Mouse (Mus musculus): ENCODE measurements around the gene Prkch.
"Not testable (repeated sequence)": the region's sequence is repeated elsewhere in the genome, so short reads cannot be mapped to it uniquely, and the experiment has no call there.

Prkch gene

DNA sequence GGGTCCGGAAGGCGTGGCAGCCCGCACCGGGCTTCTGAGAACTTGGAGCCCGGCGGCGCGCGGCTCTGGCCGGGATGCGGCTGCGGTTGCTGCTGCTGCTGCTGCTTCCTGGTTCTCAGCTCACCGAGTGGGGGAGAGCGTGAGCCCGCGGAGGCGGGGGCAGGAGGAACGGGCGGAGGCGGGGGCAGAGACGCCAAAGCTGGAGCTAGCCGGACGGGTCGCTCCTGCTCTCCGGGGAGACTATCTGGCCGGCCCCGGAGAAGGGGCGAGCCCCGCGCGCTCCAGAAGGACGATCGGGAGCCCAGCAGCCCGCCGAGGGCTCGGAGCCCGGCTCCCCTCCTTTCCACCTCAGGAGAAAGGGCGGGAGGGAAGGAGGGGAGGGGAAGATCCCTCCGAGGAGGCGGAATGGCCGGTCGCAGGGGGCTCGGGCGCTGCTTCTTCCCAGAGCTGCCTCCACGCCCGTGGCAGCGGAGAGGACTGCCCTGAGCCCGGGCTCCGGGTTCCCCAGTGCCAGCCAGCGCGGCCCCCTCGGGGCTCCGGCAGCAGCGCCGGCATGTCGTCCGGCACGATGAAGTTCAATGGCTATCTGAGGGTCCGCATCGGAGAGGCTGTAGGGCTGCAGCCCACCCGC lies at the start of gene Prkch:
Prkch (plus strand) TSS at position 187 of the 631 bp plus-strand sequence.
- DNase-seq (ENCODE audit: inconsistent age in 2 of 2, low spot score in 1 of 2): peak; percentile 82 to 91

DNA sequence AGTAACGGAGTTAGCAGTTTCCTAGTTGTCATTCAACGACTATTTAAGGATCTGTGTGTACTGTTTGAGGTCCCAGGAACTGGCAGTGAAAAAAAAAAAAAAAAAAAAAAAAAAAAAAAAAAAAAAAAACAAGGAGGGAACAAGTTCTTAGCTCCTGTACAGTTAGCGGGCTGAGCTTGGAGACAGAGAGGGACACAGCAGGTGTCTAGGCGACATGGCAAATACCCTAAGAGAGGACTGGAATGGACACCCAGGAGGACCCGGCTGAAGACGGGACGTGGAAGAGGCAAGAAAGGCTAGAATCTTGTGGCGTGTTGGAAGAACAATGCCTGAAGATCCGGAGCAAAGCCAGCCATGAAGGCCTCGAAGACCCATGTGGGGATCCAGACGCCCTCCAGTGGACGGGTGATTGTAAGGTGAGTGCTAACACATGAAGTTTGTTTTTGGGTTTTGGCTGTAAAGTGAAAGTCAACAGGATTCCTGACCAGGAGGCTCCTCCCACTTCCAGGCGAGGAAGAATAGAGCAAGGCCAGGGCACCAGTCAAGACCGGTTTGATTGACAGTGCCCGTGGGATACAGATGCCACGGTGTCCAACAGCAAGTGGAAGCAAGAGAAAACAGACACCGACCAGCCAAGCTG lies 47.0 kb upstream of the Prkch start:
- peak; percentile 13 to 65 for DNase-seq (ENCODE audit: inconsistent age in 2 of 2, low spot score in 1 of 2)

DNA sequence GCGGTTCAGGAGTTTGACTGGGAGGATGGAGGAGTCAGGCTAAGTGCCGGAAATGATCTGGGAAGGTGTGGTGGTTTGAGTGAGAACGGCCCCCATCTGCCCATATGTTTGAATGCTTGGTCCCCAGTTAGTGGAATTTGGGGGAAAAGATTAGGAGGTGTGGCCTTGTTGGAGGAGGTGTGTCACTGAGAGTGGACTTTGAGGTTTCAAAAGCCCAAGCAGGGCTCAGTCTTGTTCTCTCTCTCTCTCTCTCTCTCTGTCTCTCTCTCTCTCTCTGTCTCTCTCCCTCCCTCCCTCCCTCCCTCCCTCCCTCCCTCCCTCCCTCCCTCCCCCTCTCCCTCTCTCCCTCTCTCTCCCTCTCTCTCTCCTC lies 46.5 kb upstream of the Prkch start:
- not testable (repeated sequence) for DNase-seq (ENCODE audit: inconsistent age in 2 of 2, low spot score in 1 of 2)

DNA sequence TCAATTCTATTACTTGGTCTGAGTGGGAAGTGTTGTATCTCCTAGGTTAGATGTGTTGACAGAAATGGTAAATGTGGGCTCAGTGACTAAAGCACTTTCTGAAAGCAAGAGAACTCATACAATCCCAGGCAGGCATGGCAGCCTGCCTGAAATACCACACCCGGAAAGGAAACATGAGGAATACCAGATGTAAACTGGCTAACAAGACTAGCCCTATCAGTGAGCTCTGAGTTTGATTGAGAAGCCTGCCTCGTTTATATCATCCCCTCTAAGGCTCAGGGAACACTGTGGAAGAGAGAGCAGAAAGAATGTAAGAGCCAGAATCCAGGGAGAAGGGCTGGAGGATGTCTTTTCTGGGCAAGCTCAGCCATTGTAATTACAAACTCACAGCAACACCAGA lies 45.4 kb upstream of the Prkch start:
- no peak for DNase-seq (ENCODE audit: inconsistent age in 2 of 2, low spot score in 1 of 2)

DNA sequence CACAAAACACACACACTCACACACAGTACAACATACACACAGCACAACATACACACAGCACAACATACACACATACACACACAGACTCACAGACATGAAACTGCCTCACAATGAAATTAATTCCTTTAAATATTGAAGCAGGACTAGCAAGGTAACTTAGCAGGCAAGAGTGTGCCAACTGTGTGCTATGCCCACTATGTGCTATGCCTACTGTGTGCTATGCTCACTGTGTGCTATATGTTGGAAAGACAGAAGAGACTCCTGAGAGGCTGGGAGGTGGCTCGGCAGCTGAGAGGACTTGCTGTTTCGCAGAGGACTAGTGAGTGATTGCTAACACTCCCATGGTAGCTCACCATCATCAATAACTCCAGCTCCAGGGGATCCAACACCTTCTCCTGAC lies 44.2 kb upstream of the Prkch start:
- no peak for DNase-seq (ENCODE audit: inconsistent age in 2 of 2, low spot score in 1 of 2)

DNA sequence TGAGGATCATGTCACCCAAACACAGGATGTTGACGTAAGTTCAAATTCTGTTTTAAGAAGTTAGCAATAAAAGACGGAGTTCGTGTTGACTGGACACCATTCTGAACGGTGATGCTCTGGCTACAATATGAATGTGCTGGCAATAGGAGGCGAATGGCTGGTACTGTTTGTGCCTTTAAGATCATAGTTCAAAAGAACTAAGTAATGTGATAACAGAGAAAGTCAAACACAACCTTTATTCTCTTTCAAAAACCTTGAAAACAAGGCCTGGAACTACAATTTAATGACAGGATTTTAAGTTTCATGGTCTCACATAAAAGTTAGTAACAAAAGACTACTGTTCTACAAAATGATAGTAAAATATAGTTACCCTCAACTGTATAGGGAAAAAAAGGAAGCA lies 41.4 kb upstream of the Prkch start:
- no peak for DNase-seq (ENCODE audit: inconsistent age in 2 of 2, low spot score in 1 of 2)

DNA sequence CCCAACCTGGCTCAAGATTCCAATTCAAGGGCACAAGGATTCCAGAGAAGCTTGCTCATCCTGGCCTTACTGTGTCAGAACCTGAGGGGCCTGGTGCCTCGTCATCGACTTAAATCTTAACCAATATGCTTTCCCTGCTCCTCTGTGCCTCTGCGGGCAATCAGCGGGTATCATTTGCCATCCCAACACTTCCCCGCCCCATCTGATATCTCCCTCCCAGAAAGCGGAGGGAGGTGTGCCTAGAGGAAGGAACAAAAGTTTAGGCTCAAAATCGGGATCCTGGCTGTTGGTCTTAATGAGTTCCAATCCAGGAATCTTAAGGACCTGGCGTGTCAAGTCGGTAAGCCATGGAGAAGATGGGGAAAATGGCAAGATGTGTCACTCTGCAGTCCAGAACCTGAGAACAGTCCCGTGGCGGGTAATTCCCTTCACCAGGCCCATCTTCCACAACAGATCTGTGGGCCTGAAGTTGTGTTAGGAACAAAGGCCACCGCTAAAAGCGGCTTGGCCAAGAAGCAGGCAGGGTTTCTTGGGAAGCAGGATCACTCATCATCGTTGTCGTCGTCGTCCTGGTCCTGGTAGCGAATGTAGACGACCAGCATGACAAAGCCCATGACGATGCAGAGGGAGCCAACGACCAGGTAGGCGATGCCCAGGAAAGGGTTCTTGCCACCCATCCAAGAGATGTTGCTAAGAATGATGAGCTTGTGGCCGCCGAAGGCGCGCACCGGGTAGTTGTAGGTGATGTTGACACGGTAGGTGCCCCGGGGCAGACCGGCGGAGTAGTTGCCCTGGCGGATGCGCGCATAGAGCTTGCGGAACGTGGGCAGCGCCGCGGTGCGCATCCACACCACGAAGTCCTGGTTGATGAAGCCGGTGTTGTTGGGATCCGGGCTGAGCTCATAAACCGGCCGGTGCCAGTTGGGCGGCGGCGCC lies 39.6 kb upstream of the Prkch start:
- no peak for DNase-seq (ENCODE audit: inconsistent age in 2 of 2, low spot score in 1 of 2)

DNA sequence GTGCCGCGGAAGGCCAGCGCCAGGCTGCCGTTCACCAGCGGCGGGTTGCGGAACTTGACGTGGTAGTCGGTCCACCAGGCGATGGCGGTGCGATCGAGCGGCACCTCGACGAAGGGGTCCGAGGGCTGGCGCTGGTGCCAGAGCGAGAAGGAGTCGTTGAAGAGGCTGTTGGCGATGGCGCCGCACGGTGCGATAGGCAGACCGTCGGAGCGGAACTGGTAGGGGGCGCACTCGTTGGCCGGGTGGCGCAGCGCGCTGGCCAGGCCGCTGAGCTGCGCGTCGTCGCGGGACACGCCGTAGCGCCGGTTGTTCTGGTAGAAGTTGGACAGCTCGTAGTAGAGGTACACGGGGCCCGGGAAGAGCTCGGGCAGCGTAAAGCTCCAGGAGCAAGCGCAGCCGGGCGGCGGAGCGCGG lies 38.9 kb upstream of the Prkch start:
- DNase-seq (ENCODE audit: inconsistent age in 2 of 2, low spot score in 1 of 2): peak in 1 of 2 experiments; percentile 64

DNA sequence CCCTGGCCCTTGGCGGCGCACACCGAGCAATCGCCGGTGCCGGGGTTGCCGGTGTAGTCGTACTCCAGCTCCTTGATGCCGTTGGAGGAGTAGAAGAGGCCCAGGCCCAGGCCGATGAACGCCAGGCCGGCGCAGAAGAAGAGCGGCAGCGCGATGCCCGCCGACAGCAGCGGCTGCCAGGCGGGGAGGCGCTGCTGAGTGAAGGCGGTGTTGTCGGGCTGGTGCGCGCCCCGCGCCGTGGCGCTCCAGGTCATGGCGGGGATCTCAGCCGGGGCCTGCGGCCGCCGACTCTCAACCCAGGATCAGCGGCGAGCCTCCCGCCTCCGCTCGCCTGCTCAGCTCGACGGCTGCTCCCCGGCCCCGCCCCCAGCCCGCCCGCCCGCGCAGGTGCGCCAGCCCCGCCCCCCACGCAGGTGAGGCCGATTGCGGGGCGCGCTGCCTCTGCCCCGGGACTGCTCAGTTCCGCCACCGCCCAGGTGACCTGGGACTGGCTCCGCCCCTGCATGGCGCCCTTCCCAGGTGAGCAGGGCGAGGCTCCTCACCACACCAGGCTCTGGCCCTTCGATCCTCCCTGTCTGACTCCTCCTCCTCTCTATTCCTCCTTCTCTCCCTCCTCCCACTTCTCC lies 38.4 kb upstream of the Prkch start, which contains the start of gene Tmem30b:
Tmem30b (minus strand) TSS at position 307 of the 626 bp plus-strand sequence.
- no peak for DNase-seq (ENCODE audit: inconsistent age in 2 of 2, low spot score in 1 of 2)

DNA sequence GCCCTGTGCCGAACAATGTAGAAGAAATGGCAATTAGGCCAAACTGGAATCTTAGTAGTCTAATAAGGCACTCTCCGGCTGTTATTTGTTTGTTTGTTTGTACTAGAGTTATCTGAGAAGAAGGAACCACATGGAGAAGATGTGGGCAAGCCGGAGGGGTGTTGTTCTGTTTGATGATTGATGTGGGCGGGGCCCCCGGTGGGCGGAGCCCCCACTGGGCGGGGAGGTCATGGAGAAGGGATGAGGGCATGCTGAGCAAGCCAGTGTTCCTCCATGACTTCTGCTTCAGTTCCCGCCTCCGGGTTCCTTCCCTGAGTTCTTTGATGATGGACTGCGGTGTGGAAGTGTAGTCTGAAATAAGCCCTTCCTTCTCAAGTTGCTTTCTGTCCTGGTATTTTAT lies 37.0 kb upstream of the Prkch start:
- DNase-seq (ENCODE audit: inconsistent age in 2 of 2, low spot score in 1 of 2): no peak

DNA sequence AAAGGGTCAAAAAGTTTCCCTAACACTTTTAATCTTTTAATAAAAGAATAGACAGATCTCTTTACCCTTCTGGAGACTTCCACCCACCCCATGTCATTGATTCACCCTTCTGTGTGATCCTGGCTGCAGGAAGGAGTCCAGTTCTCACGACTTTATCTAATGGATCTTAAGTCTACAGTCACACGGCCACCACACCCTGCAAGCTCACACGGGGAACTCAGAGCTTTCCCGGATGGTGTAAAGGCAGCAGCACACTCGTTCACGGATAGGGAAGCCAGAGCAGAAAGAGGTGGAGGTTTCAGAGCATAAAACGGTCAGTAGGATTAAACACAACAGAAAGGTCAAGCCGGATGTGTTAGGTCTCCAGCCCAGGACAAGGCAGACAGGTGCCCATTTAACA lies 36.3 kb upstream of the Prkch start:
- DNase-seq (ENCODE audit: inconsistent age in 2 of 2, low spot score in 1 of 2): no peak

DNA sequence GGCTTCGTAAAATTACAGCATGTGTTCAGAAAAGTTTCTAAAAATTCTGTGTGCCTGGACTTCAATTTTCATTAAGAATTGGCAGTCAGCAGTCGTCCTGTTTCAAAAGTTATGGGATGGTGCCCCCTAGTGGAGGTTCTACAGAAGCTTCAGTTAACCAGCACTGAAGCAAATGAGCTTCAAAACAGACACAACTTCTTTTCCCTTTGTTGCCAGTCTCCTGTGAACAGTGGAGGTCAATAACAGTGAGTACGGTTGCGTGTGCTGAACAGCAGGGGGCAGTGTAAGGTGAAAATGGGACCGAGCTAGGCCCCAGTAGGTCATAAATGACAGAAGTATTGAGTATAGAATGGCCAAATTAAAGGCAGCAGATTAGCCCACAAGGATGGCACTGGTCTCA lies 30.4 kb upstream of the Prkch start:
- peak; percentile 46 to 86 for DNase-seq (ENCODE audit: inconsistent age in 2 of 2, low spot score in 1 of 2)

DNA sequence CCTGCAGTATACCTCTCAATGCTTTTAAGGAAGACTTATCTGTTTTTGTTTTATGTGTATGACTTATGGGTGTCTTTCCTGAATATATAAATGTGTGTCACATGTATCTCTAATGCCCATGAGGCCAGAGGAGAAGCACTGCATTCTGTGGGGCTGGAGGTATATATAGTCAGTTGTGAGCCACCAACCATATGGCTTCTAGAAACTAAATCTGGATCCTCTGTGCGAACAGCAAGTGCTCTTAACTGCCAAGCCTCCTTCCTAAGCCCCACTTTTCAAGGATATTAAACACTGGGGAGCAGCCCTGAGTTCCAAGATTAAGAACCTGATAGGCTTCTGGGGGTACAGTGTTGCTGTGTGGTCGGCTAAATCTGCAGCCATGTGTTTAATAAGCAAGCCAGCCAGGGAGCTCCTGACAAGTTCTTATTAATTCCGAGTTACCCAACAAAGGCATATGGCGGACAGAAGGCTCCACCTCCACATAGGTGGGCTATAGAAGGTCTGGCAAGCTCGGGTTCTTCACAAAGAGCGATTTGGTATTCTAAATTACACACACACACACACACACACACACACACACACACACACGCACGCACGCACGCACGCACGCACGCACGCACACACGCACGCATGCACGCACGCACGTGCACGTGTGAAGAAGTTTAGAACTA lies 25.9 kb upstream of the Prkch start:
- DNase-seq (ENCODE audit: inconsistent age in 2 of 2, low spot score in 1 of 2): no peak

DNA sequence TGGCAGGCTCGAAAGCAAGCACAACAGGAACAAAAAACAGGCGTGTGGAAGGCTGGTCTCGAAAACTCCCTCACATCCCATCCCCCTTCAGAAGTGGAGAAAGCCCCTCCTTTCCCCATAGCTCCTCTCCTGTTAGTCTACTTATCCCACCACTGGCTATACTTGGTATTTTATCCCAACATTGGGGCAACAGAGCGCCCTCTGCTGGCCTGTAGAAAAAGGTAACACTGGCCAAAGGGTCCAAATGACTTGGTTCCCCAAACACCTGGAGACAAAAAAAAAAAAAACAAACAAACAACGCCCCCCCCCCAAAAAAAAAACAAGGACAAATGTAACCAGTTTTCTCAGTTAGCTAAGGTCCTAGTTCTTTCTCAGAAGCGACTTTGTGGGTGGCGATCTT lies 24.5 kb upstream of the Prkch start:
- DNase-seq (ENCODE audit: inconsistent age in 2 of 2, low spot score in 1 of 2): no peak

DNA sequence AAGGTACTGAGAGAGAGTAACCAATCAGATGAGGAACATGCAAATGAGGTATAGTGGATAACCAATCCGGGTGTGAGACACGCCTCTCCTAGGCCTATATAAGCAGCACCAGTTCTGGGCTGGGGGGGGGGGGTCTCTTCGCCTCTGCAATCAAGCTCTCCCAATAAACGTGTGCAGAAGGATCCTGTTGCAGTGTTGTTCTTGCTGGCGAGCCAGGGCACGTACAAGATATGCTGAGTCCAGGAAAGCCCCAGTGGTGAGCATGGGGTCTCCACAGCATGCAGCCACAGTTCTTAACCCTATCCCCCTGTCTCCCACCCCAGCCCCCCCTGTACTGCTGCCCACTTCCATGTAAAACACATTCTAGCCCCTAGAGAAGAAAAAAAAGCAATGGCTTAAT lies 21.5 kb upstream of the Prkch start:
- not testable (repeated sequence) for DNase-seq (ENCODE audit: inconsistent age in 2 of 2, low spot score in 1 of 2)

DNA sequence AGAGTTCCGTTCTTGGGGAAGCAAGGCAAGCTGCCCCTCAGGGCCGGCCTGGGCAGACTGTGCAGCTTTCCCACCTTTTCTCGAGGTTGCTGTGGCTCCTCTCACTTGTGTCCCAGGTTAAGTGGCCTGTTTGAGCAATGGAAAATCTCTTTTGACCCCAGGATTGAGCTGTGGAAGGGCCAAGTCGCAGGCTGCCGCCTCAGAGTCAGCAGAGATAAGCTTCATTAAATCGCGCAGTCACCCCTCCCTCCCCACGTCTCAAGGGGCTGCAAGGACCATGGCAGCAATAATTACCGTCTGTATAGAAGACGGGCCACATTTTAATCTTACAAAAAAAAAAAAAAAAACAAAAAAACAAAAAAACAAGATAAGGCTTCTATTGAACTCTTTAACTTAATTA lies 20.4 kb upstream of the Prkch start:
- DNase-seq (ENCODE audit: inconsistent age in 2 of 2, low spot score in 1 of 2): no peak

DNA sequence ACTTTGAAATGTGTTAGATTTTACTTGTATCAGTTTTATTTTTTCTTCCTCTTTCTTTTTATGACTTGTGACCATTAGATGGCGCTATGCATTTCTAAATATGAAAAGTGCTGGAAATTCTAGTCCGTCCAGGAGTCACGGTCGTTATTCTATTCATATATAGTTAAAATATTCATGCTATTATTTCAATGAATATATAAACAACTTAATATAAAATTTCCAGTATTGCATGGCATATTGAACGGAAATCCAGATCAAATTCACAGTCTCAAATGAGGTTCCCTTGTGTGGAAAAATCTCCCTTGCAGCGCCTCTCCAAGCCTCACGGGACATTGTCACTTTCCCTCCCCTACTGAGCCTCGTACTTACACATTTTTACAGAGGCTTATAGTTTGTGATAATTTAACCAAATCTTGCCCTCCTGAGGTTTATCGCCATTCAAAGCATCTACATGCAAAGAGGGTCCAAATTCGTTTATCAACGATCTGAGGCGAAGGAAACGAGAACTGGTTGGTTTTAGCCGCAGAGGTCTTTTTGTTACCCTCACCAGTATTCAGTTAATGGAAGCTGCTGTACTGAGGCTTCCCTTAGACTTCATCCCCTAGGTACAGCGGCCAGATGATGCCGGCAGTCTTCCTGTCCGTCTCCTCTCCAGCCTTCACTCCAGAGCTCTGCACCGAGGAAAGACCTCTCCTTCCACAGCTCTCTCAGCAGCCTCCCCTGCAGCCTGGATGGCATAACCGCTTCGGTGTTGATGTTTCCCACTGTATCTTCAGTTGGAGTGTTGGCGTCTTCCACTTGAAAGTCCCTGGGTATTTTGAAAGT lies 19.6 kb upstream of the Prkch start:
- peak in 1 of 2 experiments; percentile 63 for DNase-seq (ENCODE audit: inconsistent age in 2 of 2, low spot score in 1 of 2)

DNA sequence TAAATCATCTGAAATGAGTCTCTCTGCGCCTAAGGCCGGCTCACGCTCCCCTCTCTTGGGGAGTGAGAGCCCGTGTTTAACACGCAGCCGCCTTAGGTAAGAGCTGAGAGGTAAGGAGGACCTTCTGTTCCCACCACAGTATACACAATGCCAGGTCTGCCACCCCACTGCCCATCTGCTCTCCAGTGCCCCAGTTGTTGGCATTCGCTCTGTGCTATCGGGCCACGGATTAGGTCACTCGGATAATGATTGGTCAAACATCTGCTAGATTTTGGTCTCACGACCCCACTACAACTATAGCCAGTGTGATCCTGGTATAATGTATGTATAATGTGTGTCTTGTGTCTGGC lies 19.0 kb upstream of the Prkch start:
- no peak for DNase-seq (ENCODE audit: inconsistent age in 2 of 2, low spot score in 1 of 2)

DNA sequence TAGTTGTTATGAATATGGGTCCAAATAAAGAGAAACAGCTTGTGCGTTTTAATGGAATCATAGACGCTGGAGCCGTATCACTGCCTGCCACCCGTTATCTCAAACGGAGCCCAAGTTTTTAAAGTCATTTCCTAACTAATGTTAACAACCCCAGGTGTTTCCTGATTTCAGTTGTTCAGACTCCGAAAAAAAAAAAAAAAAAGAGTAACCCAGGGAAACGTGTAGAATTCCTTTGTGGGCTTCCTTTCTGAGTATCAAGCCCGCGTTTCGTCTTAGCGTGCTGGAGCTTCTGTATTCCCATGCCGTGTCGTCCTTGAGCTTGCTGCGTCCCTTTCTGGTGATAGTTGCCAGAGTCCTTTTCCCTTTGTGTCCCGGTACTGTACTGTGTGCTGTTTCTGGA lies 10.0 kb upstream of the Prkch start:
- DNase-seq (ENCODE audit: inconsistent age in 2 of 2, low spot score in 1 of 2): no peak

DNA sequence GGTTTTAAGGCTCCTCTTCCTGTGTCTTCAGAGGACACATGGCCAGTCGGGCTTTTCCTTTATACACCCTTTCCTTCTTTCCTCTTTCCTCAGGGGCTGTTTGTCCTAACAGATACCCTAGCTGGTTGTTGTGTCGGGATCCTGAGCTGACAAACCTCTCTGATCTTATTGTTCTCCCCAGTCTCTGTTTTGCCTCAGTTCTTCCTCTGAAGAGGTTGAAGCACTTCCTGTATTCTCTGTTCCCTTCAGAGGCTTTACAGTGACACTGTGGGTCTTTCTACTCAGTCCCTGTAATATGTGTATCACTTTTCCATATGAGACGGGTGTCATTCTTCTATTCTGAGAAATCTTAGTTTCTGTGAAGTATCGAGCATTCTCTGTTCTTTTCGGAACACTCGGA lies 6.5 kb upstream of the Prkch start:
- DNase-seq (ENCODE audit: inconsistent age in 2 of 2, low spot score in 1 of 2): no peak
